Mouse (Mus musculus) v-Abl transformed pro-B cells (cell line): ENCODE results near the gene 9330182L06Rik.

Source experiments
- in situ Hi-C, 2 experiments: fragments of 400-800 bp; cut with MboI; formaldehyde crosslinking; loops; one replicate each; pipeline ENCODE4 v1.15.1; 2025; ENCODE audit not compliant: unreplicated experiment in 2 of 2

Gene 9330182L06Rik

GRCm38 (mm10) chr5:9495456-9495855 is 229.5 kb downstream of the 9330182L06Rik start:
- in situ Hi-C loops, result no loop called here

- in situ Hi-C loops, result no loop called here
Observed at GRCm38 (mm10) chr5:9497235-9497634, 231.3 kb downstream of the 9330182L06Rik start.

DNA sequence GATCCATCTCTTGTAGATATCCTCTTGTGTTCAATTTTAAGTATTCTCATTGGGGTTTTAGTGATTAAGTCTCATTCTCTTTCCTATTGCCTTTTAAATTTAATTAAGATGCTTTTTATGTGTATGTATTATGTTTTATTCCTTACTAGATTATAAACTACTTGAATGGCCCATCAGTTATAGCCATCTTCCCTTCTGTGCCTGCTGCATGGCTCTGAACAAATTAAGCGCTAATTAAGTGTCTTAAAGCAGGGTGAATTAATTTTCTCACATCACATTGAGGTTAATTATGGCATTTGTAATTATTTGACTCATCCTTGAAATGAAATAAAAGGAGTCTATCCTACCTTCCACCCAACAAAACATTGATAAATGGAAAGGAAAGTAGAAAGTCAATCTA is 245.1 kb downstream of the 9330182L06Rik start:
- in situ Hi-C loops, result no loop called here

DNA sequence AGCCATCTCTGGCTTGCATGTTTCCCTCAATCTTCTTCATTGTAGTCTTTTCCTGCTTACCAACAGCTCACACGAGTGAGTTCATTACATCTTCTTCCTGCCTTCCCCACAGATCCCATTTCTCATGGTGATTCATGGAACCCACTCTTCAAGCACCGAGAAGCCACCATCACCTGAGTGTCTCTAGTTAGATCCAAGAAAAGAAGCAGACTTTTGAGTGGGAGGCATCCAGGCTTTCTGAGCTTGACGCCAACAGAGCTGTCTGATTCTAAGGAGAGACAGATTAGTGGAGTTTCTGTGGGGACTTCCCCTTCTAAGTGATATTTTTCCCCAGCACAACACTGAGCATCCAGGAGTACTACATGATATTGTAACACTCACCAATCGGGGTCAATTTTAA is 259.6 kb downstream of the 9330182L06Rik start:
- in situ Hi-C loops, result no loop called here
